In the genomic region with DNA sequence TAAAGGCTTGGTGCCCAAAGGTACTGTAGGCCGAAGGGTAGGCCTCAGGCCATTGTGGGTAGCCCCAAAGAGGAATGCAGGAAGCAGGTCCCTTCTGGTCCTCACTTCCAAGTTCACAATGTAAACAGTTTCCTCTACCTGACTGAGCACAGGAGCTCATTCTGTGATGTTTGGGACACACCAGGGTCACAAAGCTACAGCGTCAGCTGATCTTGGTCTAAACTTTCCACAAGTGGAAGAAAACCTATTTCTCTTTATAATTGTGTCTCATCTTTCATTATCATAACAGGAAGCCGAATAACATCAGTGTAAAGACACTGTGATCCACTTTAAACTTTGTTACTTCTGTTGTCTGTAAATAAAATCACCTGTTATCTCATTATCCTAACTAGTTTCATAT, we compare ENCODE assay signal across 20 mouse cellular contexts.
DNase-seq lines count a peak whose midpoint lies in the region; ATAC-seq lines count a peak whose summit lies in the region.
"Had no signal": no experiment of that assay in that cellular context is flagged by ENCODE, and none has a peak within 500 bp of the region (broad histone marks: within the 10 kb centered on the region; RNA-seq: fewer than 3 reads in every experiment).

No protein-coding gene starts in this region.

- H3K9me3 ChIP-seq in embryonic facial prominence, embryonic 13.5 days: no peaks in the 10 kb centered on the region
- H3K9me3 ChIP-seq in embryonic facial prominence, embryonic 10.5 days: no peaks in the 10 kb centered on the region
- H3K9me3 ChIP-seq: embryonic facial prominence, embryonic 15.5 days; heart, embryonic 12.5 days; heart, embryonic 15.5 days had no signal

- no peak for DNase-seq in embryonic facial prominence, embryonic 10.5 days (ENCODE audit: low spot score)
- DNase-seq in CD4-positive, CD25-positive, alpha-beta regulatory T cell, adult 2 months (ENCODE audit: low read depth, low spot score): peak; percentile 17
- no peak for DNase-seq in layer of hippocampus, adult 9-10 months (ENCODE audit: low spot score)
- DNase-seq in heart, postnatal 25 days (ENCODE audit: low spot score): no peak
- DNase-seq: adrenal gland, adult 8-10 months; adrenal gland, postnatal 25 days; cerebellum, adult 11-12 months; cerebellum, adult 8-10 months; cerebellum, postnatal 10 days; forebrain, postnatal 0 days; gastrocnemius, postnatal 25 days had no signal

- no peak overlapping the region for H3K4me3 ChIP-seq in embryonic facial prominence, embryonic 13.5 days
- no peak overlapping the region for H3K4me3 ChIP-seq in embryonic facial prominence, embryonic 10.5 days
- H3K4me3 ChIP-seq: embryonic facial prominence, embryonic 15.5 days; heart, embryonic 12.5 days; heart, embryonic 15.5 days had no signal

- no peak overlapping the region for H3K9ac ChIP-seq in embryonic facial prominence, embryonic 13.5 days
- H3K9ac ChIP-seq: embryonic facial prominence, embryonic 15.5 days; forebrain, postnatal 0 days; heart, embryonic 12.5 days; heart, embryonic 15.5 days; hindbrain, embryonic 14.5 days had no signal

- ATAC-seq in embryonic facial prominence, embryonic 13.5 days (ENCODE audit: insufficient number of reproducible peaks, insufficient read depth, low FRiP score, low TSS enrichment, low read depth): no peak
- 0 out of 2 replicates have a peak, but pooled peaks have one; percentile 7 for ATAC-seq in common myeloid progenitor, adult 5-6 weeks (replicated peaks; ENCODE audit: low read depth, poor library complexity, severe bottlenecking)
- ATAC-seq: forebrain, embryonic 14.5 days; forebrain, postnatal 0 days; hindbrain, postnatal 0 days; intestine, postnatal 0 days had no signal

- peaks cover 15% of the 10 kb centered on the region for H3K36me3 ChIP-seq in embryonic facial prominence, embryonic 13.5 days
- peaks cover 17% of the 10 kb centered on the region for H3K36me3 ChIP-seq in embryonic facial prominence, embryonic 10.5 days (replicated peaks)
- H3K36me3 ChIP-seq: embryonic facial prominence, embryonic 15.5 days; heart, embryonic 12.5 days; heart, embryonic 15.5 days had no signal

- H3K4me2 ChIP-seq in embryonic facial prominence, embryonic 13.5 days: no peak overlapping the region
- H3K4me2 ChIP-seq: embryonic facial prominence, embryonic 15.5 days; heart, embryonic 12.5 days; heart, embryonic 15.5 days; hindbrain, embryonic 14.5 days had no signal

- H3K4me1 ChIP-seq in embryonic facial prominence, embryonic 13.5 days: 0 out of 2 replicates have a peak, but pooled peaks cover 3% of the 10 kb centered on the region
- H3K4me1 ChIP-seq in embryonic facial prominence, embryonic 10.5 days: no peaks in the 10 kb centered on the region
- H3K4me1 ChIP-seq: embryonic facial prominence, embryonic 15.5 days; heart, embryonic 12.5 days; heart, embryonic 15.5 days had no signal

- peak overlapping the region; percentile 60; the same call in 1 of the 2 replicates for H3K27ac ChIP-seq in embryonic facial prominence, embryonic 13.5 days
- H3K27ac ChIP-seq in embryonic facial prominence, embryonic 10.5 days (replicated peaks): no peak overlapping the region
- H3K27ac ChIP-seq: embryonic facial prominence, embryonic 15.5 days; heart, embryonic 15.5 days; hindbrain, embryonic 14.5 days; hindbrain, postnatal 0 days had no signal

- 89% methylated on average over 3 of the region's 3 CpGs for WGBS in embryonic facial prominence, embryonic 13.5 days
- 95% methylated on average over 3 of the region's 3 CpGs for WGBS in embryonic facial prominence, embryonic 10.5 days

- intact Hi-C loops in heart, postnatal 25 days (cut with DNase I): no loop called here

- H3K27me3 ChIP-seq in embryonic facial prominence, embryonic 13.5 days: no peaks in the 10 kb centered on the region
- no peaks in the 10 kb centered on the region for H3K27me3 ChIP-seq in embryonic facial prominence, embryonic 10.5 days (replicated peaks; ENCODE audit: low read depth, poor library complexity, severe bottlenecking)
- H3K27me3 ChIP-seq: embryonic facial prominence, embryonic 15.5 days; heart, embryonic 12.5 days; heart, embryonic 15.5 days had no signal
